Mouse (Mus musculus) stomach, postnatal 0 days (tissue): ENCODE results near the gene Sox2.

Source experiments
- CTCF ChIP-seq: IDR thresholded peaks from 2 replicates; pipeline ENCODE4 v1.5.1; 2016; ENCODE audit warnings: antibody characterized with exemption, low read depth, mild to moderate bottlenecking, moderate library complexity
- EP300 ChIP-seq: optimal IDR thresholded peaks from 2 replicates; pipeline ENCODE3; 2016; ENCODE audit warnings: antibody characterized with exemption

DNA sequence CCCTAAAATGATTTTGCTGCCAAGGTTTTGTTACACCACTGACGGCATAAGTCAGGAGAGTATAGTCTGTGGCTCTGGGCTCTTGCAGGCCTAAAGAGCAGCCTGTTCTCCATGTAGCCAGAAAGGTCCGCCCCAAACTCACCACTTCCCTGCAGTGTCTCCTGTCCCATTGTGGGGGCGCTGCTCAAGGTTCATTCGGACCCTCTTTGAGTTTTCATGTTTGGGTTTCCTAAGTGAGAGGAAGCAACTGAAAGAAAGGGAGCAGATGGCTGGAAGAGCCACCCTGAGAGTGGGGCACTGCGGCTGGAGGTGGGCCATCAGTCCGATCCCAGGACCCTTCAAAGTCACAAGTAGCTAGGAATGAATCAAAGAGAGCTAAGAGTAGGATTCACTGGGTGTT lies 13.2 kb upstream of the Sox2 start:
- TF ChIP-seq EP300 (no peak), CTCF (no peak)
